Mouse (Mus musculus) gastrocnemius, postnatal 36 days (tissue): Measurements from ENCODE around the gene Ctrc. TPM values are rescaled to one million over a fixed set of nuclear protein-coding genes. Genes with fewer than 3 reads are reported as not detected.
A peak's percentile ranks its signal among the peaks of the same experiment; 100 is the strongest.
"Not testable (repeated sequence)": the region's sequence is repeated elsewhere in the genome, so short reads cannot be mapped to it uniquely, and the experiment has no call there.

Source experiments
- DNase-seq, 2 experiments: peaks; one replicate each; pipeline ENCODE4 v3.0.0; 2022
- intact Hi-C: fragments of 180-260 bp; cut with DNase I; formaldehyde crosslinking; loops from one replicate; pipeline ENCODE4 v1.15.1; 2025
- total RNA-seq, 2 experiments: library from RNA; stranded (reverse); gene quantifications; 2 replicates each; pipeline ENCODE4 v1.2.3; 2021

The Ctrc gene
- total RNA-seq, 2 experiments from 2014 or later, result not detected

GRCm38 (mm10) chr4:141792554-141793281 lies 53.4 kb downstream of the Ctrc start:
- DNase-seq, result no peak
- intact Hi-C loops, result loop anchor here (5.0 kb wide), 1 partner anchor 70 kb away; the partner anchor contains the start of gene Ddi2

GRCm38 (mm10) chr4:141791951-141792350 lies 54.2 kb downstream of the Ctrc start:
- DNase-seq, result no peak
- intact Hi-C loops, result loop anchor here (5.0 kb wide), 1 partner anchor 70 kb away; the partner anchor contains the start of gene Ddi2

GRCm38 (mm10) chr4:141791486-141791885 lies 54.7 kb downstream of the Ctrc start:
- DNase-seq, result no peak
- intact Hi-C loops, result loop anchor here (5.0 kb wide), 1 partner anchor 69 kb away; the partner anchor contains the start of gene Ddi2

DNA sequence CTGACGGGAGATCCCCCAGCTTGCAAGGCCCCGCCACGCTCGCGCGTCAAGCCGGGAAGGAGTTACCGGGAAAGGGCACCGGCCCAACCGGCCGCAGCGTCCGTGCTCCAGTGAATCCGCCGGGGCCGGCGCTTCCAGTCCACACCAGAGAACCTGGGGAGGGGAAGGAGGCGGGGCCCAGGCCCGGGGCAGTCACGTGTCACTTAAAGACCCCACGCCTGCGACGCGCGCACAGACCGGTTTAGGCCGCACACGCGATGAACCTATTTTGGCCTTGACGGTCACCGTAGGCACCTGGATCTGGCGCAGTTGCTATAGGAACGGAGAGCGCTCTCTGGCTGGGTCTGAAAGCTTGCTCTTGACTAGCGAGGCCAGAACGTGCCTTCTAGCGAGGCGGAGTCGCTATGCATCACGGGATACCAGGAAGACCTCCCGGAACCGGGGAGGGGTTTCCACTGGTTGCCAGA lies 55.6 kb downstream of the Ctrc start, which contains the start of gene Dnajc16:
Gene Dnajc16 (minus strand): TSS at position 408 of the 467 bp plus-strand sequence.
- peak; percentile 94 to 95 for DNase-seq
- intact Hi-C loops, result loop anchor here (5.0 kb wide), 1 partner anchor 68 kb away; the partner anchor contains the start of gene Ddi2

DNA sequence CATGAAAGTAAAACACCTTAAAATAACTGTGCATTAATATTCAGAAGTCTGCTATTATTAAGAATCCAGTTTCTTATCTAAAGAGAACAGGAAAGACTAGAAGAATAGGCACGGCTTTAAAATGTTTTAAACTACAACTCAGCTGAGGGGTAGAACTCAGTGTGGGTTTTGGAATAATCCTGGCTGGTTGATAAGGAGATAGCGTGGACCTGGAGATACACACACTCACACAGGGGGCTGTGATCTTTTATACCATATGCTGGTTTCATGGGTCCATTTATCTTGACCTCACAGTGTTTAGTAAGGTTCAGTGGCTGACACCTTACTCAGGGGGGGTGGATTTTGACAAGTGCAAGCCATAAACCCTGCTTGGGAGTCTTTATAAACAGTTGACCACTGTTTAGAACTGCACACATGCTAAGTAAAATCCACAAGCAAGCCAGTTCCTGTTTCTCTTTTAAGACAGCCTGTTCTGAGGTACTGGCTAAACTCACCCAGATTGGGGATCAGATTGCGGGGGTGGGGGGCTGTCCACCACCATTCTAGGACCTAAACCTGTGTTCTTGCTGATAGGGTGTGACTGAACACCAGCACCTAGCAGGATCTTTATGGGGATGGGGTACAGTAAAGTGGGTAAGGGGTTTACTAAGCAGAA lies 56.5 kb downstream of the Ctrc start:
- DNase-seq, result no peak
- intact Hi-C loops, result loop anchor here (5.0 kb wide), 1 partner anchor 67 kb away; the partner anchor contains the start of gene Ddi2

DNA sequence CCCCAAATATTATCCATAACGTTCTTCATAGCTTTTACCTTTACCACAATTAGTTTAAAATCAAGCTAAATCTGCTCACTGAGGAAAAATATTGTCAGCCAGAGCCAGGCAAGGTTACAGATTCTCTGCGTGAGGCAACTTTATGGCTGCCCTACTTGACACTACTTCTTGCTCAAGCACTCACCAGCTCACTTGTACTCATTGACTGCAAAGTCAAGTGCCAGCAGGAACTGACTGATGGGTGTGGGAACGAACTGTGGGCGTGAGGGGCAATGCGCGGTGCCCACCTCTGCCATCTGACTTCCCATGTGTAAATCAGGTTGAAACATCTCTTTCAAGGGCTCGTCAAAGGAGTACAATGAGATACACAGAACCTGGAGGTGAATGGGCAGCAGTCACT lies 58.7 kb downstream of the Ctrc start:
- intact Hi-C loops, result no loop called here
- DNase-seq, result no peak

DNA sequence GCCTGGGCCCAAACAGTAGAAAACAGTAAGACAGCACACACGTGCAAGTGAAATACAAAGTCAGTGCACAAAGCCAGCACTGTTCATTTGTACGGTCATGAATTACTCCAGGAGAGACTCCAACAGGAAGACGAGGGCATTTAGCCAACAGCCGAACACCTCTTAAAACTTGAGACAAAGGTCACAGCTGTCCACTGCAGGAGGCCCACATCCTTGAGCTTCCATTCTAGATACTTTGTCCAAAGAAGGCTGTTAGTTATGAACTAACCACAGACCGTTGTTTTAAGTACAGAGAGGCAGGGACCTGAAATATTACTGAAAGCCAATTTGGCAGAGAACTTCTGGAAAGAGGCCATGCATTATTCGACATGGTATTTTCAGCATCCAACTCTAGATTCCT lies 59.1 kb downstream of the Ctrc start:
- intact Hi-C loops, result no loop called here
- no peak for DNase-seq

DNA sequence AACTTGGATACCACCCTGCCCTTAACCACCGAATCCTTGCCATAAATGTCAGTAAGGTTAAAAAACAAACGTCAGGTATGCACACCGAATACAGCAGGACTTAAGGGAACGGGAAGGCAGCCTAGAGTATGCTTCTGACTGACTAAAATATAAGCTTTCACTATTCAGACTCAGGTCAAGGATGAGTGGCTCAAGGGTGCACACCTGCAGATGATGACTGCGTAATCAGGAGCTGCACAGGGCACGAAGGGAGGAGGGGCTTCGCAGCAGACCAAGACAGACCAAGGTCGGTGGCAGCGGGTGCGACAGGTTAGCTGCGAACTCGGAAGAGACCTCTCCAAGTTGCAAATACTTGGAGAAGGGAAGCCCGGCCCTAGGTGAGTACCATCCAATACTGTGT lies 60.0 kb downstream of the Ctrc start:
- intact Hi-C loops, result no loop called here
- DNase-seq, result no peak

GRCm38 (mm10) chr4:141784835-141785234 lies 61.3 kb downstream of the Ctrc start:
- intact Hi-C loops, result no loop called here
- no peak for DNase-seq

- intact Hi-C loops, result no loop called here
- no peak for DNase-seq
These were observed 64.8 kb downstream of the Ctrc start for GRCm38 (mm10) chr4:141781201-141781985.

GRCm38 (mm10) chr4:141779828-141780227 lies 66.3 kb downstream of the Ctrc start:
- no peak for DNase-seq

GRCm38 (mm10) chr4:141773019-141773418 lies 73.1 kb downstream of the Ctrc start:
- intact Hi-C loops, DNase-seq: not testable (repeated sequence)

More at GRCm38 (mm10) chr4:141779828-141780227, 66.3 kb downstream of the Ctrc start:
- intact Hi-C loops, result no loop called here

DNA sequence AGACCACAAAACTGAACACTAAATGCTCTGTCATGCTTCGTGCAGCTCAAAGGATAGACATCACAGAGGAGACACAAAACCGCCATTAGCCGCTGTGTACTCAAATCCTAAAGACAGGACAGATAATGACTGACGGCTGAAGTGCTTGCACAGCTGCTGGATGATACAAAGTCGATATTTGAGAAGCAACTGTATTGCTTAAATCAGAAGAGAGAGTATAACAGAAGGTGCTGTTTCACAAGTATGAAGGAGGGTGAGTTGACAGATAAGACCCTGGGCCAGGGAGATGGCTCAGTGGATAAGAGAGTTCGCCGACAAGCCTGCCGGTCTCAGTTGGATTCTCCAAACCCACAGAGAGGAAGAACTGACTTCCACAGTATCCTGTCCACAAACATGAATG lies 74.3 kb downstream of the Ctrc start:
- intact Hi-C loops, result no loop called here

GRCm38 (mm10) chr4:141769501-141770160 lies 76.5 kb downstream of the Ctrc start:
- no peak for DNase-seq
- intact Hi-C loops, result no loop called here

More for the DNA sequence above, 74.3 kb downstream of the Ctrc start:
- DNase-seq, result no peak

- DNase-seq, result no peak
- intact Hi-C loops, result no loop called here
These were observed 78.7 kb downstream of the Ctrc start for GRCm38 (mm10) chr4:141767353-141768036.

- no peak for DNase-seq
- intact Hi-C loops, result no loop called here
These were observed 79.3 kb downstream of the Ctrc start for GRCm38 (mm10) chr4:141766668-141767352.

GRCm38 (mm10) chr4:141766316-141766667 lies 79.9 kb downstream of the Ctrc start:
- no peak for DNase-seq
- intact Hi-C loops, result no loop called here

- intact Hi-C loops, result no loop called here
- DNase-seq, result no peak
These were observed 81.2 kb downstream of the Ctrc start for GRCm38 (mm10) chr4:141765008-141765407.
